Mouse (Mus musculus): ENCODE data around the gene Tmem234.

DNA sequence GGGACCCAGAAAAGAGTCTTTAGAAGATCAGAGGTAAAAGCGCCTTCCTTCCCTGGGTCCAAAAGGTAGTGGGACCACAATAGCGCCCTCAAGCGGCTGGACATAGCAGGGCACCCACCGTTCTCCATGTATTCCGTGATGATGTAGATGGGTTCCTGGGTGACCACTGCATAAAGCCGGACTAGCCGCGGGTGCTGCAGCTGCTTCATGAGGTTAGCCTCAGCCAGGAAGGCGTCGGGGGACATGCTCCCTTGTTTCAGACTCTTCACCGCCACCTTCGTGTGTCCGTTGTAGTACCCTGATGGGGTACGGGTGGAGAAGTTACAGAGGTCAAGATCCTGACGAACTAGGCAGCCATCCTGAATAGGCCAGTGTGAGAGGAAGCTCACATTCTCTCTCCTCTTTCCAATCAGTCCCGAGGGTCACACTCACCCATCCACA, 45.0 kb upstream of the Tmem234 start:
- TF ChIP-seq GATA1 (IDR thresholded peaks at IDR 0.05; ENCODE audit: low read length) (no peak), TAL1 (IDR thresholded peaks at IDR 0.05; ENCODE audit: low read length) (no peak)
